Mouse (Mus musculus) stomach, postnatal 0 days (tissue): Measurements from ENCODE around the gene Slc24a3. TPM values are rescaled to one million over a fixed set of nuclear protein-coding genes. Genes with fewer than 3 reads are reported as not detected.

ENCODE experiments used
- ATAC-seq: fragments of 200-750 bp; cut with Nextera tagmentation; 2 replicates; pipeline ENCODE4 v1.8.0; 2017; ENCODE audit not compliant: low FRiP score, low TSS enrichment
- DNase-seq: peaks from one replicate; pipeline ENCODE4 v3.0.0-alpha.2; 2016; ENCODE audit warnings: low spot score
- H3K27ac ChIP-seq: fragments of 300-500 bp; sonication (generic); replicated peaks from 2 replicates; pipeline ENCODE4 v1.5.1; 2014; ENCODE audit warnings: mild to moderate bottlenecking, control low read depth
- H3K27me3 ChIP-seq: fragments of 300-500 bp; sonication (generic); 2 replicates; pipeline ENCODE4 v1.6.1; 2014; ENCODE audit warnings: low read length; ENCODE audit not compliant: control insufficient read depth, insufficient read depth
- H3K36me3 ChIP-seq: fragments of 300-500 bp; sonication (generic); 2 replicates; pipeline ENCODE4 v1.6.1; 2014; ENCODE audit warnings: low read length, mixed read lengths; ENCODE audit not compliant: control insufficient read depth, insufficient read depth
- H3K4me1 ChIP-seq: fragments of 300-500 bp; sonication (generic); replicated peaks from 2 replicates; pipeline ENCODE4 v1.6.1; 2014; ENCODE audit warnings: antibody characterized with exemption; ENCODE audit not compliant: control insufficient read depth, insufficient read depth
- H3K4me2 ChIP-seq: fragments of 300-500 bp; sonication (generic); replicated peaks from 2 replicates; pipeline ENCODE4 v1.6.1; 2014; ENCODE audit warnings: low read depth, mild to moderate bottlenecking, control low read depth, moderate library complexity
- H3K4me3 ChIP-seq: fragments of 300-500 bp; sonication (generic); 2 replicates; pipeline ENCODE4 v1.5.1; 2014; ENCODE audit warnings: low read depth, low read length, control low read depth
- H3K9ac ChIP-seq: fragments of 300-500 bp; sonication (generic); 2 replicates; pipeline ENCODE4 v1.6.1; 2014; ENCODE audit warnings: mild to moderate bottlenecking, low read length, control low read depth, mixed read lengths
- H3K9me3 ChIP-seq: fragments of 300-500 bp; sonication (generic); 2 replicates; pipeline ENCODE4 v1.6.1; 2016; ENCODE audit warnings: low read length; ENCODE audit not compliant: control insufficient read depth
- CTCF ChIP-seq: IDR thresholded peaks from 2 replicates; pipeline ENCODE4 v1.5.1; 2016; ENCODE audit warnings: antibody characterized with exemption, low read depth, mild to moderate bottlenecking, moderate library complexity
- EP300 ChIP-seq: optimal IDR thresholded peaks from 2 replicates; pipeline ENCODE3; 2016; ENCODE audit warnings: antibody characterized with exemption
- WGBS: fragments of 180-500 bp; shearing (Covaris S2); extraction: QIAGEN DNeasy Blood & Tissue Kit; methylation state at CpG from one replicate; pipeline ENCODE4 v1.1.7; 2014; 5-methylcytosine and 5-hydroxymethylcytosine counted together
- polyA plus RNA-seq: library from polyadenylated mRNA; unstranded; fragments of >200 nt; fragmentation: Nextera tagmentation; extraction: Ambion mirVana; gene quantifications from 2 replicates; pipeline ENCODE4 v1.2.1, GENCODE M21; 2015

Gene Slc24a3
- polyA plus RNA-seq, 1 experiment from 2014 or later: 5.7 TPM

GRCm38 (mm10) chr2:145597866-145598265 is 430.3 kb downstream of the Slc24a3 start:
- H3K27ac ChIP-seq: no peak overlapping the region
- TF ChIP-seq CTCF (no peak), EP300 (no peak)
- DNase-seq: no peak
- ATAC-seq: no peak
- H3K4me2 ChIP-seq: no peak overlapping the region
- 65% methylated on average over 5 of the region's 5 CpGs for WGBS
- H3K9me3 ChIP-seq: no peaks in the 10 kb centered on the region
- H3K9ac ChIP-seq: no peak overlapping the region
- H3K27me3 ChIP-seq: no peaks in the 10 kb centered on the region
- H3K36me3 ChIP-seq: no peaks in the 10 kb centered on the region
- H3K4me1 ChIP-seq: no peaks in the 10 kb centered on the region
- H3K4me3 ChIP-seq: no peak overlapping the region

- no peaks in the 10 kb centered on the region for H3K4me1 ChIP-seq
- H3K9me3 ChIP-seq: no peaks in the 10 kb centered on the region
- H3K4me2 ChIP-seq: no peak overlapping the region
- WGBS: 86% methylated on average over 5 of the region's 5 CpGs
- no peaks in the 10 kb centered on the region for H3K27me3 ChIP-seq
- ATAC-seq (no peak), DNase-seq (no peak)
- no peak overlapping the region for H3K27ac ChIP-seq
- H3K4me3 ChIP-seq: no peak overlapping the region
- H3K36me3 ChIP-seq: no peaks in the 10 kb centered on the region
- no peak for TF ChIP-seq CTCF
- no peak for TF ChIP-seq EP300
- H3K9ac ChIP-seq: no peak overlapping the region
These were observed 440.3 kb downstream of the Slc24a3 start for GRCm38 (mm10) chr2:145607844-145608243.

- Histone ChIP-seq H3K36me3 (no peaks in the 10 kb centered on the region), H3K27ac (no peak overlapping the region), H3K27me3 (no peaks in the 10 kb centered on the region), H3K4me2 (no peak overlapping the region), H3K4me1 (no peaks in the 10 kb centered on the region), H3K9ac (no peak overlapping the region), H3K4me3 (no peak overlapping the region), H3K9me3 (no peaks in the 10 kb centered on the region)
- ATAC-seq: no peak
- no peak for TF ChIP-seq EP300
- TF ChIP-seq CTCF: peak; percentile 80
- 46% methylated on average over 15 of the region's 15 CpGs for WGBS
- DNase-seq: peak; percentile 56
These were observed 443.5 kb downstream of the Slc24a3 start for GRCm38 (mm10) chr2:145610796-145611705.

- TF ChIP-seq CTCF (peak; percentile 66), EP300 (no peak)
- DNase-seq (no peak), ATAC-seq (no peak)
- H3K9ac ChIP-seq: no peak overlapping the region
- H3K4me1 ChIP-seq: no peaks in the 10 kb centered on the region
- no peaks in the 10 kb centered on the region for H3K27me3 ChIP-seq
- H3K4me3 ChIP-seq: no peak overlapping the region
- H3K4me2 ChIP-seq: no peak overlapping the region
- H3K9me3 ChIP-seq: no peaks in the 10 kb centered on the region
- 66% methylated on average over 8 of the region's 8 CpGs for WGBS
- H3K27ac ChIP-seq: no peak overlapping the region
- no peaks in the 10 kb centered on the region for H3K36me3 ChIP-seq
These were observed 445.4 kb downstream of the Slc24a3 start for GRCm38 (mm10) chr2:145612937-145613336.

- no peaks in the 10 kb centered on the region for H3K27me3 ChIP-seq
- no peak for TF ChIP-seq CTCF
- WGBS: 88% methylated on average over 8 of the region's 8 CpGs
- DNase-seq: no peak
- no peak overlapping the region for H3K9ac ChIP-seq
- H3K27ac ChIP-seq: no peak overlapping the region
- H3K4me1 ChIP-seq: no peaks in the 10 kb centered on the region
- no peak overlapping the region for H3K4me2 ChIP-seq
- H3K9me3 ChIP-seq: no peaks in the 10 kb centered on the region
- no peaks in the 10 kb centered on the region for H3K36me3 ChIP-seq
- no peak overlapping the region for H3K4me3 ChIP-seq
- no peak for ATAC-seq
These were observed 446.2 kb downstream of the Slc24a3 start for GRCm38 (mm10) chr2:145613705-145614104.

- H3K27me3 ChIP-seq: no peaks in the 10 kb centered on the region
- no peaks in the 10 kb centered on the region for H3K4me1 ChIP-seq
- no peaks in the 10 kb centered on the region for H3K36me3 ChIP-seq
- H3K4me3 ChIP-seq: no peak overlapping the region
- TF ChIP-seq EP300 (no peak), CTCF (no peak)
- no peak overlapping the region for H3K9ac ChIP-seq
- 80% methylated on average over 4 of the region's 4 CpGs for WGBS
- ATAC-seq: no peak
- H3K9me3 ChIP-seq: no peaks in the 10 kb centered on the region
- no peak overlapping the region for H3K27ac ChIP-seq
- H3K4me2 ChIP-seq: no peak overlapping the region
- no peak for DNase-seq
These were observed 452.1 kb downstream of the Slc24a3 start for GRCm38 (mm10) chr2:145619688-145620087.
